Mouse (Mus musculus): ENCODE results near the gene Abca6. TPM values are rescaled to one million over a fixed set of nuclear protein-coding genes. Genes with fewer than 3 reads are reported as not detected.

Gene Abca6
- total RNA-seq (2014; fragmentation: Nextera tagmentation) = 0.85 TPM in 1 of 2 replicates, not detected in the other
- 1.3 TPM in 1 of 2 replicates, not detected in the other for total RNA-seq (2017)

- no peak for ATAC-seq (replicated peaks; ENCODE audit: low FRiP score, low TSS enrichment, poor library complexity, severe bottlenecking)
These were observed at the start of gene Abca6 for GRCm38 (mm10) chr11:110251534-110251933. TSS of gene Abca6 (minus strand) at chr11:110251776.

DNA sequence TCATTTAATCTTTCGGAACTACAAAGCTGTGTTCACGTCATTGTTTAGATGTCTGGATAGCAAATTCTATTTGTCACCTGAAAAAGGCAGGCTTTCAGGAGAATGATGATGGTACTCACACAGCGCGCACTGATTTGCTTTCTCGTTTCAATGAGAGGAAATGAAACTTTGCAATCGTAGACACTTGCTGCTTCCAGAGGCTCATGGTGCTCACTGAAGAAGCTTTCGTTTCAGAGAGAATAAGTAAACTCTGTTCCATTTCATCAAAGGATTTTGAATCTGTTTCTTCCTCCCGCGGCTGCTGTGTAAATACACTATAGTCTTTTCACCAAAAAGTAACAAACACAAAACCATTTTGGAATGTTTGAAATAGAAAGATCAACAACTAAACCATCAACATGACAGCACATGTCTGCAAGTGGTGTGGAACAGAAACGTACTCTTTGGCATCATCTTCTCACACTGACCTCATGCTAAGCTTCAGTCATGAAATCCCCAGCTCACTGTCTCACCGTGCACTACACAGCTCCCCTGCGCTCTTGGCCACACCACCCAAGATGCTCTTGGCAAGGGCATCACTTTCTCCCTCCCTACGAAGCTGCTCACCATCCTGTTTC lies 46.4 kb upstream of the Abca6 start:
- no peak for ATAC-seq (replicated peaks; ENCODE audit: low FRiP score, low TSS enrichment, poor library complexity, severe bottlenecking)

DNA sequence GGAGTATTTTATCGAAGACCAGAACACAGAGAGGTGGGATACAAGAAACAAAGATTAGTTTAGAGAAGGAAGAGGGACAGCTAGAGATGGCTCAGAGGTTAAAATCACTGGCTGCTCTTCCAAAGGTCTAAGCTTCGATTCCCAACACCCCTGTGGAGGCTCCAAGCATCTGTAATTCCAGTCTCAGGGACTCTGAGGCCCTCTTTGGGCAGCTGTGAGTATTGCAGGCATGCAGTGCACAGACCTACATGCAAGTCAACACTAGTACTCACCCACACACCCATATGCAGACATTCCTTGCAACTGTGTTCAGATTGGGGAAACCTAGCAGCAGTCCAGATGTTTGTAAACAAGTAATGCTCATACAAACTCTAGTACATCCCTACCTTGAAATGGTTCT lies 39.0 kb upstream of the Abca6 start:
- ATAC-seq (replicated peaks; ENCODE audit: low FRiP score, low TSS enrichment, poor library complexity, severe bottlenecking) = peak; percentile 79

DNA sequence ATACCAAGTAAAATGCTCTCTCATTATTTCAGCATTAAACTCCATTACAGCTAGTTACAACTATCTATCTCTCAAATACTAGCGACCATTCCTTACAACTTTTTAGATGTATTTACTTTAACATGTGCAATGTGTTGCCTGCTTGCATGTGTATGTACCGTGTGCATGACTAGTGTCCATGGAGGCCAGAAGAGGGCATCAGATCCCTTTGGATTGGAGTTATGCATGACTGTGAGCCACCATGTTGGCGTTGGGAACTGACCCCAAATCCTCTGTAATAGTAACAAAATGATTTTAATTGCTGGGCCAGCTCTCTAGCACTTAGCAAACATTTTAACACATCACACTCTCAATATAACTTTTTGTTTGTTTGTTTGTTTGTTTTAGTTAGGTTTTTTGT lies 36.8 kb upstream of the Abca6 start:
- no peak for ATAC-seq (replicated peaks; ENCODE audit: low FRiP score, low TSS enrichment, poor library complexity, severe bottlenecking)

- no peak for ATAC-seq (replicated peaks; ENCODE audit: low FRiP score, low TSS enrichment, poor library complexity, severe bottlenecking)
These were observed 36.1 kb upstream of the Abca6 start for GRCm38 (mm10) chr11:110287694-110288093.

DNA sequence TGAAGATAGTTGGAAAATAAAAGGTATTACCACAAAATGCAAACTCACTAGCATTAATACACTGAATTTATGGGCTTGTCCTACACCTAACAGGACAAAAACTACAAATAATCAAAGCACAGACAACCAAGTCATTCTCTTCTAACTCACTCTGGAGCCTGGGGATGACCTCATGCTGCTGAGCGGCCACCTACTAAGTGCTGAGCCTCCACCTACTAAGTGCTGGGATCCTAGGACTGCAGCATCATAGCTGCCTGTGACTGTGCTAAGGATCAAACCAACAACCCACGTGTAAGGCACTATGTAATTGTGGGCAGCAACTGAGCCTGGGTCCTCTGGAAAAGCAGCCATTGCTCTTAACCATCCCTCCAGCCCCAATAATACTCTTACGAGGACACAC lies 34.8 kb upstream of the Abca6 start:
- no peak for ATAC-seq (replicated peaks; ENCODE audit: low FRiP score, low TSS enrichment, poor library complexity, severe bottlenecking)

- peak; percentile 85 for ATAC-seq (replicated peaks; ENCODE audit: low FRiP score, low TSS enrichment, poor library complexity, severe bottlenecking)
These were observed 33.3 kb upstream of the Abca6 start for GRCm38 (mm10) chr11:110284849-110285248.

DNA sequence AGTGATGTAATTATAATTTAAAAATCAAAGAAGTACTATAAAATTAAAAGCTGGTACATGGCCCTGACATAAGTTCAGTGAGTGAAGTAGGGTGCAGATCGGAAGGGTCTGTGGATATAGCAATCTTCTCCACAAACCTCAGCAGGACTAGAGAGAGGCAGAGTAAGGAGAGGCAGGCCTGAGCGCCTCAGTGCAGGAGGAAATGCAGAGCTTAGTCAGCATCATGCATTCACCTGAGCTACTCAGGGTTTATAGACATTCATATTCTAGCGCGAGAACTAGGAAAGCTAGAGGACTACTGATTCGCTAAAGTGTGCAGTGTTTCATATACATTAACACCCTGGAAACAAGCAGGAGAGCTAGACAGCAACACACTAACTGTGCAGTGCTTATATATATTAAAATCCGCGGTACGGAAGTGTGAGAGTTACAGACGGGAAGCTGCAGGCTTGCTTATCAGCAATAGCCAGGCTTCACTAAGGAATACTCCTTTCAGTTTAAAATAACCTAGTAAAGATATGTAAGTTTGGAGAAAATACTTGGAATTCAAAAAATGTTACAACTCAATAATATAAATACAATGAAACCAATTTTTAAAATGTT lies 32.7 kb upstream of the Abca6 start:
- peak; percentile 83 for ATAC-seq (replicated peaks; ENCODE audit: low FRiP score, low TSS enrichment, poor library complexity, severe bottlenecking)

DNA sequence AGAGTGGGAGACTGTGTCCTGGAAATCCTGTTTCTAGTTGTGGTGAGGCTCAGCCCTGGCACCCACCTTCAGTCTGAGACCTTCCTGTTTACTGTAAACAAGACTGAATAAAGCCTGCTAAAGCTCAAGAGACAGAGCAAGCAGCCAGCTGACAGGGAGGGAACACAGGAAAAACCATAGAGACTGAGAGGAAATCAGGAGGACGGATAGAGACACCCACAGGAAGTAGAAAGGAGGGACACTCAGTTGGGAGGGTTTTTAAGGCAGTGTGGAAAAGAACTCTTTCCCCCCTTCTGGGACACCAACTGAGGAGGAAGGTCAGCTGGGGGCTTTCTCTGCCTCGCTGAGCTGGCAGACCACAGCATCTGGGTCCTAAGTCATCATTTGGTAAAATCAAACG lies 23.2 kb upstream of the Abca6 start:
- ATAC-seq (replicated peaks; ENCODE audit: low FRiP score, low TSS enrichment, poor library complexity, severe bottlenecking) = no peak

DNA sequence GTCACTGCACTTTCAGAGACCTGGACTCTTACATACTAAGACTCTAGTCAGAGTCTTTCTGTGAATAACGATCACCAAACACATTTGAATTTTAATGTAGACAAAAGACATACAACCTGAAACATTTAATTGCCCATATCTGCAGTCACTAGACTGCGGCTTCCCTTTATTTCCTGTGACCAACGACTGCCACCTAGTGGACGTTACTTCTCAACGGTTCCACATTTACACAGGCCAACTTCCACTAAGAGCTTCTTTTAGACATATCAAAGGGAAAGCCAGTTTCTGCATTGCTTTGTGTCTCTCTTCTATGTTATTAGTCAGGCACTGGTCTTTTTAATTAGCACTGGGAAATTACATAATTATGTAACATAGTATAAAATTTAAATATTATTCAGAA lies 20.2 kb upstream of the Abca6 start:
- ATAC-seq (replicated peaks; ENCODE audit: low FRiP score, low TSS enrichment, poor library complexity, severe bottlenecking) = peak; percentile 81

GRCm38 (mm10) chr11:110268244-110268844 lies 16.8 kb upstream of the Abca6 start:
- peak; percentile 92 for ATAC-seq (replicated peaks; ENCODE audit: low FRiP score, low TSS enrichment, poor library complexity, severe bottlenecking)

- no peak for ATAC-seq (replicated peaks; ENCODE audit: low FRiP score, low TSS enrichment, poor library complexity, severe bottlenecking)
These were observed 15.7 kb upstream of the Abca6 start for GRCm38 (mm10) chr11:110267232-110267631.

DNA sequence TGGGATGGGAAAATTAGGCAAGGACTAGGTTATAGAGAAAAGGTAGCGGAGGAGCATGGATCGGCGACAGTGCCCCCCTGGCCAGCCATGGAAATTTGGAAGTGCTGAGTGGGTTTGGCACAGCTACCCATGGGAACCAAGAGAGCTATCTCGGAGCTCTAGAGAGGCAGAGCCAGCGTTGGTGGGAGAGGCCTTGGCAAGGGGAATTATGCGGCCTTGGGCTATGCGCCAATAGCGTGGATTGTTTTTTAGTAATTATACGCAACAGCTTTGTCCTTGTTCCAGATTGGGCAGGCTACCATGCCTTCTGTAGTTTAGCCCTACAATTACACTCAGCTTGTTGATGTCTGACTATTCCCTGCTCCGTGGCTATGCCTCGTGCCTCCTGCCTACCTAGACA lies 15.2 kb upstream of the Abca6 start:
- ATAC-seq (replicated peaks; ENCODE audit: low FRiP score, low TSS enrichment, poor library complexity, severe bottlenecking) = no peak

DNA sequence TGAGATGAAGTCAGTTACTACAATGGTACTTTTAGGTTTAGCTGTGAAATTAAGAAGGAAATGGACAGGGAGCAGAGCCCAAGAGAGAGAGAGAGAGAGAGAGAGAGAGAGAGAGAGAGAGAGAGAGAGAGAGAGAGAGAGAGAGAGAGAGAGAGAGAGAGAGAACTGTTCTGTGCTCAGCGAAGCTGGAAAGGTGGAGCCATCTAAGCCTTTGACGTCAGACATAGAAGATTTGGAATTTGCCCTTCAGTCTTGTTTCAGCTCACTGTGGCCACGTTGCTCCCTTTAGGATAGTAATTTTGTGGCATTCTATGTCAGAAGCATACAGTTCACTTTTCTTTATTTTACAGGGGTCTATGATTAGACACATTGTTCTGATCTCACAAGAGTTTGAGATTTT lies 10.3 kb upstream of the Abca6 start:
- ATAC-seq (replicated peaks; ENCODE audit: low FRiP score, low TSS enrichment, poor library complexity, severe bottlenecking) = no peak

DNA sequence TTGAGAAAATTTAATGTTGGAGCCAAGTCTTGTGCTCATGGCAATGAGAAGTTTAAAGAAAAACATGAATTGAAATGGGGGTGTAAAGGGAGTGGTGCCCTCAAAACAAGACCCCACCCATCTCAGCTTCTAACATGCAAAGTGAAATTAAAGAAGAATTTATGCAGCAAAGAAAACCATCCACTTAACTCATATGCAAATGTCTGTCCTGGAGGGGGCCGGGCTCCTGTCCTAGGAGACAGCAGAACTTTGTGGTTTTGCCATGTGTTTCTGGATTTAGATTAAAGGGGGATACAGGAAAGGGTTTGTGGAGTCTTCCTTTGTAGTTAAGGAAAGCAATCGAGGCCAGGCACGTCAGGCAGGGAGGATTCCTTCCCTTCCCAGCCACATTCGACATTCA lies 6.3 kb upstream of the Abca6 start:
- ATAC-seq (replicated peaks; ENCODE audit: low FRiP score, low TSS enrichment, poor library complexity, severe bottlenecking) = no peak

DNA sequence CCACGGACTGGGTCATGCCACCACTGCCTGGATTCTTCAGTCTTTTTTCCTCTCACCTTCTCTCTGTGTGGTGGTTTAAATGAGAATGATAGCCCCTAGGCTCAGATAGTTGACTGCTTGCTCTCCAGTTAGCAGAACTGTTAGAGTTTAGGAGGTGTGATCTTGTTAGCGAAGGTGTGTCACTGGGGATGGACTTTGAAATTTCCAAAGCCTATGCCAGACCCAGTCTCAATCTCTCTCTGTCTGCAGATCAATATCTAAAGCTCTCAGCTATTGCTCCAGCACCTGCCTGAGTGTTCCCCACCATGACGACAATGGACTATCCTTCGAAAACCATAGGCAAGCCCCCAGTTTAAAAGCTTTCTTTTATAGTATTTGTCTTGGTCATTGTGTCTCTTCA lies 5.5 kb upstream of the Abca6 start:
- ATAC-seq (replicated peaks; ENCODE audit: low FRiP score, low TSS enrichment, poor library complexity, severe bottlenecking) = no peak

DNA sequence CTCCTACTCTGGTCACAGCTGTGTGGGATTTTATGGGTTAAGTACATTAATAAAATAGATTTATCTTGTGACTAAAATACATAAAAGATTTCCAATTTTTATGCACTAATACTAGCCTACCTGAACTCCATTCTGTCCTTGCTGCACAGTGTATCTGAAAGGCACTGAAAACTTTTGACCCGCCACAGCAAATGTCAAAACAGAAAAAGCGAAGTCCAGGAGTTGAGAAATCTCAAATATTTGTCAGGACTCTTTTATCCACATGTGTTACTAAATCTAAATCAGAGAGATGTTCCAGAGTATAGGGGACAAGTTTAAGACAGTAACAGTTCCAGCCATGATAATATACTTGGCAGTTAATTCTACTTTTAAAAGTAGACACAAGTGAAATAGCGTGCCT lies 680 bp upstream of the Abca6 start:
- ATAC-seq (replicated peaks; ENCODE audit: low FRiP score, low TSS enrichment, poor library complexity, severe bottlenecking) = no peak

DNA sequence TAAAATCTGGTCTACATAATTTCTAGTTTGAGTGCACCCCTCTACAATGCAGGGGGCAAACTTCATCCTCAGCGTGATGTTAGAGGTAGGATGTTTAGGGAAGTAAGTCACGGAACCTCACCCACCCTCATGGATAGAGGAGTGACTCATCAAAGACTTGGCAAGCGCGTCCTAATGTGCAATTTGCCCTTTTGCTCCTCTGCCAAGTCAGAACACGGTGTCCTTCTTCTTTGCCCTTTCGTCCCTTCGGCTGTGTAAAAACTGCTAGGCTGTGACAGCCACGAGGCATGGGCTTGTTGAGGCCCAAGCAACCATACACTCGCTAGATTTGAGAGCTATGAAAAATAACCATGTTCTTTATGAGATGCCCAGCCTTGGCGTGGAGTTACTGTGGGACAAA lies 6.8 kb downstream of the Abca6 start:
- no peak for ATAC-seq (replicated peaks; ENCODE audit: low FRiP score, low TSS enrichment, poor library complexity, severe bottlenecking)

- no peak for ATAC-seq (replicated peaks; ENCODE audit: low FRiP score, low TSS enrichment, poor library complexity, severe bottlenecking)
These were observed 14.1 kb downstream of the Abca6 start for GRCm38 (mm10) chr11:110237466-110237865.

GRCm38 (mm10) chr11:110232975-110233374 lies 18.6 kb downstream of the Abca6 start:
- no peak for ATAC-seq (replicated peaks; ENCODE audit: low FRiP score, low TSS enrichment, poor library complexity, severe bottlenecking)

GRCm38 (mm10) chr11:110217118-110217517 lies 34.5 kb downstream of the Abca6 start:
- ATAC-seq (replicated peaks; ENCODE audit: low FRiP score, low TSS enrichment, poor library complexity, severe bottlenecking) = no peak

Data from megakaryocyte-erythroid progenitor cell, adult 5-6 weeks (primary cell).